Mouse (Mus musculus) A20 (cell line): ENCODE results near the gene Map2k5.

Experiments used
- DNase-seq: peaks from one replicate; pipeline ENCODE4 v3.0.0-alpha.2; 2011; ENCODE audit warnings: low read depth, low spot score

The Map2k5 gene

GRCm38 (mm10) chr9:63187310-63187709 is 190.4 kb downstream of the Map2k5 start:
- no peak for DNase-seq

GRCm38 (mm10) chr9:63185249-63185648 is 192.5 kb downstream of the Map2k5 start:
- DNase-seq: no peak

GRCm38 (mm10) chr9:63183864-63184263 is 193.8 kb downstream of the Map2k5 start:
- no peak for DNase-seq

- DNase-seq: no peak
These were observed 195.3 kb downstream of the Map2k5 start for GRCm38 (mm10) chr9:63182306-63182960.

GRCm38 (mm10) chr9:63181337-63182178 is 196.1 kb downstream of the Map2k5 start:
- DNase-seq: no peak

- DNase-seq: no peak
These were observed 199.4 kb downstream of the Map2k5 start for GRCm38 (mm10) chr9:63178296-63178695.

- no peak for DNase-seq
These were observed 203.5 kb downstream of the Map2k5 start for GRCm38 (mm10) chr9:63174001-63174721.

- peak; percentile 17 for DNase-seq
These were observed 205.8 kb downstream of the Map2k5 start for GRCm38 (mm10) chr9:63171951-63172350.

GRCm38 (mm10) chr9:63169127-63169526 is 208.6 kb downstream of the Map2k5 start:
- no peak for DNase-seq

- DNase-seq: no peak
These were observed 212.6 kb downstream of the Map2k5 start for GRCm38 (mm10) chr9:63165070-63165469.

GRCm38 (mm10) chr9:63163756-63164155 is 213.9 kb downstream of the Map2k5 start:
- no peak for DNase-seq

GRCm38 (mm10) chr9:63151949-63152348 is 225.8 kb downstream of the Map2k5 start:
- DNase-seq: no peak

GRCm38 (mm10) chr9:63151072-63151870 is 226.4 kb downstream of the Map2k5 start:
- DNase-seq: no peak

- no peak for DNase-seq
These were observed 227.5 kb downstream of the Map2k5 start for GRCm38 (mm10) chr9:63150086-63150800.

- no peak for DNase-seq
These were observed 228.3 kb downstream of the Map2k5 start for GRCm38 (mm10) chr9:63149372-63149766.

- DNase-seq: no peak
These were observed 229.0 kb downstream of the Map2k5 start, which contains the start of gene Skor1 for GRCm38 (mm10) chr9:63148410-63149371. Gene Skor1, minus strand, starts transcription at chr9:63148961.

GRCm38 (mm10) chr9:63147786-63148409 is 229.8 kb downstream of the Map2k5 start:
- no peak for DNase-seq

- DNase-seq: no peak
These were observed 230.4 kb downstream of the Map2k5 start for GRCm38 (mm10) chr9:63147296-63147695.

- no peak for DNase-seq
These were observed 230.8 kb downstream of the Map2k5 start for GRCm38 (mm10) chr9:63146856-63147274.
